Mouse (Mus musculus): ENCODE results near the gene Alpl. TPM values are rescaled to one million over a fixed set of nuclear protein-coding genes. Genes with fewer than 3 reads are reported as not detected.

Gene Alpl
- total RNA-seq, 2 experiments from 2014 or later = 5.1 to 8.5 TPM

- intact Hi-C loops (cut with DNase I) = no loop called here
- H3K27ac ChIP-seq = no peak overlapping the region
- no peak overlapping the region for H3K4me3 ChIP-seq
- no peak for DNase-seq (ENCODE audit: extremely low spot score in 1 of 2, low spot score in 2 of 2)
- TF ChIP-seq CTCF (IDR thresholded peaks at IDR 0.05) = no peak
These were observed 26.4 kb upstream of the Alpl start for GRCm38 (mm10) chr4:137822537-137822936.

GRCm38 (mm10) chr4:137820721-137821120, 24.5 kb upstream of the Alpl start:
- no peak for TF ChIP-seq CTCF (IDR thresholded peaks at IDR 0.05)
- no peak overlapping the region for H3K4me3 ChIP-seq
- no peak for DNase-seq (ENCODE audit: extremely low spot score in 1 of 2, low spot score in 2 of 2)
- intact Hi-C loops (cut with DNase I) = no loop called here
- H3K27ac ChIP-seq = no peak overlapping the region

DNA sequence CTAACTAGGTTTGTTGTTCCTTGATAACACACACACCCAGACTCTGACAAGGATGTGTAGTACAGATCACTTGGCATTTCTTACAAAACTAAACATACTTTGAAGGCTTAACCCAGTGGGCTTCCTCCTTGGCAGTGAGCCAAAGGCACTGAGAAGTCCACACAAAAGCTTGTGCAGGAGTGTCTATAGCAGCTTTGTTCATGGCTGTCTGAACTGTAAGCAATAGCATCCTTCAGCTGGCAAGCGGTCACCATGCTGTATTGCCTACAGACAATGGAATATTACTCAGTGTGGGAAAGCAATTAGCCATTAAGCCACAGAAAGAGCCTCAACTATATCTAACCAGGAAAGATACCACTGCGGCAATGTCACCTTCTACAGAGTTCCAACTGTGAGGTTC, 23.3 kb upstream of the Alpl start:
- no peak for DNase-seq (ENCODE audit: extremely low spot score in 1 of 2, low spot score in 2 of 2)
- Histone ChIP-seq H3K27ac (no peak overlapping the region), H3K4me3 (no peak overlapping the region)
- no peak for TF ChIP-seq CTCF (IDR thresholded peaks at IDR 0.05)
- intact Hi-C loops (cut with DNase I) = no loop called here

DNA sequence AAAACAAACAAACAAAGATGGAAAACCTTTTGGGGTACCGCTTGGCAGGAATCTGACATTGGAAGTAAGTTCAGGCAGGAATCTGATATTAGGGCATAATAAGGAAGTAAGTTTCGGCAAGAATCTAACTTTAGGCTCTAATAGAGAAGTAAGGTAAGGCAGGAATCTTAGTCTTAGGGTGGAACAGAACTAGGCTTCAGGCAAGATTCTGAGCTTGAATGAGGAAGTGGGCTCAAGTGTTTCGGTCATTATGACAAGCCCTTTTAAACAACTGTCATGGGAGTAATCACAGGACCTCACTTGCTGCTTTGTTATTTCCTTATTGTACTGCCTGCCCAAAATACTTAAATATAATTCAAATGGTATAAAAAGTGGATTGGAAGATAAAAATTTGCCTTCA, 22.2 kb upstream of the Alpl start:
- Histone ChIP-seq H3K4me3 (no peak overlapping the region), H3K27ac (no peak overlapping the region)
- intact Hi-C loops (cut with DNase I) = no loop called here
- TF ChIP-seq CTCF (IDR thresholded peaks at IDR 0.05) = no peak
- no peak for DNase-seq (ENCODE audit: extremely low spot score in 1 of 2, low spot score in 2 of 2)

DNA sequence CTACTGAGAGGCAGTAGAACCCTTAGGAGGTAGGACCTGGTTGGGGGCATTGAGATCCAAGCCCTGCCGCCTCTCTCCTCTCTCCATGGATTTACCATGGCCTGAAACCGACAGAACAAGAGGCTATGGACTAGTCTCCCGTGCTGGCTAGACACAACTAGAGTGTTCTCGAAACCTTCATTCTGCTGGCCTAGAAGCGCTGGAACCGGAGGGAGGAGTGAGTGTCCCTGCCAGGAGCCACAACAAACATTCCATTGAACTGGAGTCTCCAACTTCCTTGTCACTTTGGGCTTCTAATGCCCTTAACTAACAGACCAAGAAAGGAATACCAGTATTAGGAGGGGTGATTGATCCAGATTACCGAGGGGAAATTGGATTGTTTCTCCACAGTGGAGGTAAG, 20.0 kb upstream of the Alpl start:
- TF ChIP-seq CTCF (IDR thresholded peaks at IDR 0.05) = no peak
- intact Hi-C loops (cut with DNase I) = no loop called here
- no peak overlapping the region for H3K4me3 ChIP-seq
- DNase-seq (ENCODE audit: extremely low spot score in 1 of 2, low spot score in 2 of 2) = no peak
- H3K27ac ChIP-seq = no peak overlapping the region

DNA sequence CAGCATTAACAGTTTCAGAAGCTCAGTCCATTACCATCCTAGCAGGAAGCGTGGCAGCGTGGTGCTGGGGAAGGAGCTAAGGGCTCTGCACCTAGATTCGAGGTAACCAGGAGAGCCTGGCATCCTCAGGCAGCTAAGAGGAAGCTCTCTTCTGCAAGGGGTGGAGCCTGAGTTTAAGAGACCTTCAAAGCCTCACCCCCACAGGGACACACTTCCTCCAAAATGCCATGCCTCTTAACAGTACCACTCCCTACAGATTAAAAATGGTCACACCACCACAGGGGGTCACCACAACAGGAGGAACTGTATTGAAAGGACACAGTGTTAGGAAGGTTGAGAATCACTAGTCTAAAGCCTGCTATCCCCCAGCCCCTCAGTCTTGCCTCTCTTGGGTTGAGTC, 19.3 kb upstream of the Alpl start:
- intact Hi-C loops (cut with DNase I) = no loop called here
- DNase-seq (ENCODE audit: extremely low spot score in 1 of 2, low spot score in 2 of 2) = no peak
- no peak for TF ChIP-seq CTCF (IDR thresholded peaks at IDR 0.05)
- Histone ChIP-seq H3K4me3 (no peak overlapping the region), H3K27ac (no peak overlapping the region)

DNA sequence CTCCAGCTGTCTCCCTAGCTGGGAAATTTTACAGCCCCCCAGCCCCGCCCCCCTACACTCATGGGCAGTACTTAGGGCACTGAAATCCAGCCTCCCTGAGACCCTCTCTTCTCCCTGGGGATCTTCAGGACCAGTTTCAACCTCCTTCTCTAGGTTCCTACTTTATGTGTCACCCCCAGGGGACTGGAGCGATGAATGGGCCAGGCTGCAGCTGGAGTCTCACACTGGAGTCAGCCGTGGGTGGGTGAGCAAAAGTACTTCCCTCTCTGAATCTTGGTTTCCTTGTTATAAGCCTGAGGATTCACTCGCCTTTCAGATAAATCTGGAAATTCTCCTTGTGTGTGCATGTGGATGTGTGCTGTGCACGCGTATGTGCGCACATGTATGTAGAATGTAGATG, 18.0 kb upstream of the Alpl start:
- DNase-seq (ENCODE audit: extremely low spot score in 1 of 2, low spot score in 2 of 2) = no peak
- no peak overlapping the region; the same call in 1 of the 2 replicates for H3K27ac ChIP-seq
- no peak overlapping the region for H3K4me3 ChIP-seq
- intact Hi-C loops (cut with DNase I) = no loop called here
- no peak for TF ChIP-seq CTCF (IDR thresholded peaks at IDR 0.05)

DNA sequence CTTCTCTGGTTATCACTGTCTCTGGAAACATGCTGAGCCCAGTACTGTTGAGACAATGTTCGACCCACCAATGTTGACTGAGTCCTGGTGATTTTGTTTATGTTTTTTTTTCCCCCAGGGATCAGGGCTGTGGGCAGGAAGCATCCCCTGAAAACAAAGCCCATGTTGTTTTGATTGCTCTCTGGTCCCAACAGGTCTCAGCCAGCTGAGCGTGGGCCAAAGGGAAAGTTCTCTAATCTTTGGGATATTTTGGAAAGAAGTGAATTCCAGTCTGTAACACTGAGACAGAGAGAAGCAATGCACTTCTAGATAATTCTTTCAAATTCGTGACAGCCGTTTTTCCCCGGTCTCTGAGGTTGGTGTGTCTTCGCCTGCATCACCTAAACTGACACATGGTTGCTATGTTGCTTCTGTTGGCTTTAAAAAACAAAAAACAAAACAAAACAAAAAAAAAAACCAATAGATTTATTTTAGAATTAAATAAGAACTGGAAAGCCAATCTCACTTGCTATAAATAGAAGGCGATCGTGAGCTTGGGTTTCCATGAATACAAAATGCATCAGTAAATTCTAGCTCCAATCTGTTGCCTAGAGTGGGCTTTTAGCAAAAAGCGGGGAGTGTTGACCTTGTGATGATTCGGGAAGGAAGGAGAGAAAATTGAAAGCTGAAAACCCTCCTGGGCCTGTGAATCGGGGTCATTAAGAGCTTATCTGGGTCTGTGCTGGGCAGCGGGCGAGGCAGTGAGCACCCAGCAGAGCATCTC, 16.9 kb upstream of the Alpl start:
- peak overlapping the region; percentile 23 for H3K4me3 ChIP-seq

DNA sequence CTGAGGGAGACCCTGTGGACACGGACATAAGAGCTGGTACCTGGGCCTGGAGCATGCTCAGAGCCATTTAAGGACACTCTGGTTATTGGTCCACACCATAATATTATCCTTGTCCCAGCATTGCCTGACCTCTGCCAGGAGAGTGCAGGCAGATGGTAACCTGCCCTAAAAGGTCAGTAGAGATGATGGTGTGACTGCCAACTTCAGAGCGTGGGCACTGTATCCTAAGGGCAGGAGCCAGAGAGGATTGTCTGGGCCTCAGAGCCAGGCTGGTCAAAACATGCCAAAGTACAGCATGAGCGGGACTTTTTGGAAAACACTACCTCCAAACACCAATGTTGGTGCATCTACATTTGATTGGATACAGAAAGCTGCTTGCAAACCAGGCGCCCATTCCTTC, 13.8 kb upstream of the Alpl start:
- intact Hi-C loops (cut with DNase I) = no loop called here
- no peak for TF ChIP-seq CTCF (IDR thresholded peaks at IDR 0.05)
- no peak overlapping the region for H3K27ac ChIP-seq
- no peak for DNase-seq (ENCODE audit: extremely low spot score in 1 of 2, low spot score in 2 of 2)
- no peak overlapping the region for H3K4me3 ChIP-seq

More for the DNA sequence above, 16.9 kb upstream of the Alpl start:
- H3K27ac ChIP-seq = peak overlapping the region; percentile 88
- intact Hi-C loops (cut with DNase I) = no loop called here
- no peak for TF ChIP-seq CTCF (IDR thresholded peaks at IDR 0.05)
- DNase-seq (ENCODE audit: extremely low spot score in 1 of 2, low spot score in 2 of 2) = no peak

DNA sequence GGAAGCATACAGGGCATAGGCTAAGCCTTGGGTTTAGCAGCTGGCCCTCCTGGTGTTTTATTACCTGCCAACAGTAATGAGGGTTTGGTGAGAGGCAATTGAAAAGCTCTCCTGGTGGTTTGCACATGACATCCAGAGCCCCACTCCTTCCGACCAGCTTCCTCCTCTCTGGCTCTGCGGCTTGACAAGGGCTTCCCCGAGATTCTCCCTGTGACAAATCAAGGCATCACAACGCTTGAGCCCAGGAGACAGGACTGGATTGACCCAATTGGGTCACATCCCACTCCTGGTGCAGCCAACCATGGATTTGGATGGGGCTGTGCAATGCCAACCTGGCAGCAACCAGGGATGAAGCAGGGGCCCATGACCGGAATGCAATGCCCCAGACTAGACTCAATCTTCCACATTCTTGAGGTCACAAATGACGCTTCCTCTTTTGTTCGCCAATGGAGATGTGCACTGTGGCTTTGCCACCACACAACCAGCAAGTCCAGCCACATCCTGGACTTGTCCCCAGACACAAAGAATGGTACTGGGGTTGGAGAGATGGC, 11.2 kb upstream of the Alpl start:
- DNase-seq (ENCODE audit: extremely low spot score in 1 of 2, low spot score in 2 of 2) = no peak
- Histone ChIP-seq H3K27ac (no peak overlapping the region), H3K4me3 (no peak overlapping the region)
- TF ChIP-seq CTCF (IDR thresholded peaks at IDR 0.05) = no peak
- intact Hi-C loops (cut with DNase I) = no loop called here

DNA sequence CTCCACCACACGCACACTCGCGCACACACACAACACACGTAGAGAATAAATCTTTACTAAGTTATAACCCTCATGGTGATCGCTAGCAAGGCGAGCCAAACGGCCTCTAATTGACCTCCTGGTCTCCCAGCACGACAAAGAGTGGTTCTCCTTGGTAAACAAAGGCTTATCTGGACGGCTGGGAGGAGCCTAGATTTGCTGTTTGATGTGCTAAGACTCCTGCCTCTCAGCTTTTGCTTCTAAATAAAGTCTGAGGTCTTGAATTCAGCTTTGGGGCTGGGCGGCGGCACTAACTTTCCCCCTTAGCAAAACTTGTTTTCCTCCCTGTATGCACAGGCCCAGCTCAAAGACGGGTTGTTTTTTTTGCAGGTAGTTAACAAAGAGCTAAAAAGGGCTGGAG, 5.0 kb upstream of the Alpl start:
- no peak overlapping the region for H3K27ac ChIP-seq
- H3K4me3 ChIP-seq = no peak overlapping the region
- no peak for TF ChIP-seq CTCF (IDR thresholded peaks at IDR 0.05)
- intact Hi-C loops (cut with DNase I) = no loop called here
- DNase-seq (ENCODE audit: extremely low spot score in 1 of 2, low spot score in 2 of 2) = no peak

DNA sequence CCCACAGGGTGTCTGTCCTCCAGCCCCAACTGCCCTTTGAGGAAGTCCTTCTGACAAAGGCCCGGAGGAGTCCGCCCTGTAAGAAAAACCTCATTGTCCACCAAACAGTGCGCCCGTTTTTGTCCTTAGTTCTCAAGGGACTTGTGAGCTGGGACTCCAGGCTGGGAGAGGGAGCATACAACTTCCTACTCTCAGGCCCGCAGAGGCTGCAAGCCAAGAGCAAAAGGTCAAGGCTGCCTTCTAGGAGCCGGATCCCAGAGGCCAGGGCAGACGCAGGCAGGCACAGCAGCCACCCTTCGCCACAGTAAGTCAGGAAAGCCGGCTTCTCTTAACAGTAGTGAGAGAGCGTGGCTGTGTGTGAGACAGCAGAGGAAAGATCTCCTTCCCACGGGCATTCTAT, 4.1 kb upstream of the Alpl start:
- Histone ChIP-seq H3K4me3 (no peak overlapping the region), H3K27ac (no peak overlapping the region)
- no peak for TF ChIP-seq CTCF (IDR thresholded peaks at IDR 0.05)
- DNase-seq (ENCODE audit: extremely low spot score in 1 of 2, low spot score in 2 of 2) = no peak
- intact Hi-C loops (cut with DNase I) = no loop called here

- no peak for TF ChIP-seq CTCF (IDR thresholded peaks at IDR 0.05)
- no peak overlapping the region for H3K4me3 ChIP-seq
- intact Hi-C loops (cut with DNase I) = no loop called here
- no peak overlapping the region for H3K27ac ChIP-seq
- DNase-seq (ENCODE audit: extremely low spot score in 1 of 2, low spot score in 2 of 2) = no peak
These were observed 854 bp upstream of the Alpl start for GRCm38 (mm10) chr4:137797038-137797437.

Data from left cerebral cortex, adult 2 months (tissue).